Mouse (Mus musculus) midbrain, embryonic 11.5 days (tissue): Measurements from ENCODE around the gene Edem3. TPM values are rescaled to one million over a fixed set of nuclear protein-coding genes. Genes with fewer than 3 reads are reported as not detected.

ENCODE experiments used
- ATAC-seq: fragments of 200-750 bp; cut with Nextera tagmentation; 2 replicates; pipeline ENCODE4 v1.8.0; 2017; ENCODE audit warnings: moderate TSS enrichment, moderate library complexity; ENCODE audit not compliant: low FRiP score
- DNase-seq: peaks from one replicate; pipeline ENCODE4 v3.0.0; 2015; ENCODE audit warnings: low spot score; ENCODE audit errors: missing footprints
- H3K27ac ChIP-seq: fragments of 300-500 bp; sonication (generic); 2 replicates; pipeline ENCODE4 v1.5.1; 2014; ENCODE audit warnings: low read depth, low read length
- H3K27me3 ChIP-seq: fragments of 300-500 bp; sonication (generic); 2 replicates; pipeline ENCODE4 v1.6.1; 2014; ENCODE audit warnings: mild to moderate bottlenecking, low read length, moderate library complexity, mixed read lengths; ENCODE audit not compliant: control insufficient read depth, insufficient read depth
- H3K36me3 ChIP-seq: fragments of 300-500 bp; sonication (generic); 2 replicates; pipeline ENCODE4 v1.6.1; 2014; ENCODE audit warnings: mild to moderate bottlenecking, low read length, moderate library complexity, mixed read lengths; ENCODE audit not compliant: control insufficient read depth, insufficient read depth
- H3K4me1 ChIP-seq: fragments of 300-500 bp; sonication (generic); 2 replicates; pipeline ENCODE4 v1.6.1; 2014; ENCODE audit warnings: low read length; ENCODE audit not compliant: control insufficient read depth, insufficient read depth
- H3K4me2 ChIP-seq: fragments of 300-500 bp; sonication (generic); 2 replicates; pipeline ENCODE4 v1.6.1; 2014; ENCODE audit warnings: mild to moderate bottlenecking, moderate library complexity
- H3K4me3 ChIP-seq: fragments of 300-500 bp; sonication (generic); 2 replicates; pipeline ENCODE4 v1.5.1; 2014; ENCODE audit warnings: low read depth, low read length
- H3K9ac ChIP-seq: fragments of 300-500 bp; sonication (generic); 2 replicates; pipeline ENCODE4 v1.6.1; 2014; ENCODE audit warnings: low read length
- H3K9me3 ChIP-seq: fragments of 300-500 bp; sonication (generic); 2 replicates; pipeline ENCODE4 v1.6.1; 2016; ENCODE audit warnings: low read length; ENCODE audit not compliant: control insufficient read depth
- WGBS: fragments of 180-500 bp; shearing (Covaris S2); extraction: QIAGEN DNeasy Blood & Tissue Kit; methylation state at CpG from one replicate; pipeline ENCODE4 v1.1.7; 2014; 5-methylcytosine and 5-hydroxymethylcytosine counted together
- polyA plus RNA-seq: library from polyadenylated mRNA; unstranded; fragments of >200 nt; fragmentation: Nextera tagmentation; extraction: Ambion mirVana; gene quantifications from 2 replicates; pipeline ENCODE4 v1.2.1, GENCODE M21; 2014

The Edem3 gene
- 22.0 and 25.8 TPM in 2 replicates for polyA plus RNA-seq

- under 1% methylated on average over 64 of the region's 64 CpGs for WGBS
- DNase-seq (peak; percentile 99), ATAC-seq (peak; percentile 100)
- H3K4me3 ChIP-seq, result peak within 1 kb of the TSS; percentile 88
- no peaks in the 10 kb centered on the region for H3K27me3 ChIP-seq
- H3K9ac ChIP-seq, result peak within 1 kb of the TSS; percentile 80
- no peaks in the 10 kb centered on the region for H3K9me3 ChIP-seq
- no peaks in the 10 kb centered on the region for H3K36me3 ChIP-seq
- peaks cover 13% of the 10 kb centered on the region for H3K4me1 ChIP-seq
- peak within 1 kb of the TSS; percentile 92 for H3K4me2 ChIP-seq
- H3K27ac ChIP-seq, result peak within 1 kb of the TSS; percentile 65
These were observed at the start of gene Edem3 for GRCm38 (mm10) chr1:151754881-151755659. Edem3 (plus strand) TSS chr1:151755371.

GRCm38 (mm10) chr1:151705723-151706396 lies 49.3 kb upstream of the Edem3 start:
- no peak overlapping the region for H3K4me3 ChIP-seq
- no peak overlapping the region for H3K27ac ChIP-seq
- no peaks in the 10 kb centered on the region for H3K27me3 ChIP-seq
- 38% methylated on average over 11 of the region's 11 CpGs for WGBS
- DNase-seq, result peak; percentile 97
- no peak overlapping the region for H3K4me2 ChIP-seq
- no peaks in the 10 kb centered on the region for H3K4me1 ChIP-seq
- peak; percentile 83 for ATAC-seq
- no peak overlapping the region for H3K9ac ChIP-seq
- no peaks in the 10 kb centered on the region for H3K9me3 ChIP-seq
- no peaks in the 10 kb centered on the region for H3K36me3 ChIP-seq

GRCm38 (mm10) chr1:151706397-151706752 lies 48.8 kb upstream of the Edem3 start:
- no peak overlapping the region for H3K4me3 ChIP-seq
- DNase-seq (peak; percentile 76), ATAC-seq (peak; percentile 39; the same call in 1 of the 2 replicates)
- no peak overlapping the region for H3K4me2 ChIP-seq
- no peak overlapping the region for H3K9ac ChIP-seq
- H3K4me1 ChIP-seq, result no peaks in the 10 kb centered on the region
- no peaks in the 10 kb centered on the region for H3K27me3 ChIP-seq
- no peak overlapping the region for H3K27ac ChIP-seq
- WGBS, result 86% methylated on average over 3 of the region's 3 CpGs
- H3K36me3 ChIP-seq, result no peaks in the 10 kb centered on the region
- H3K9me3 ChIP-seq, result no peaks in the 10 kb centered on the region

GRCm38 (mm10) chr1:151708966-151709733 lies 46.0 kb upstream of the Edem3 start:
- H3K27me3 ChIP-seq, result no peaks in the 10 kb centered on the region
- peak; percentile 78 for DNase-seq

GRCm38 (mm10) chr1:151709734-151710022 lies 45.5 kb upstream of the Edem3 start:
- Histone ChIP-seq H3K9me3 (no peaks in the 10 kb centered on the region), H3K4me2 (no peak overlapping the region), H3K27ac (no peak overlapping the region), H3K36me3 (no peaks in the 10 kb centered on the region), H3K27me3 (no peaks in the 10 kb centered on the region), H3K9ac (no peak overlapping the region), H3K4me1 (no peaks in the 10 kb centered on the region), H3K4me3 (no peak overlapping the region)
- ATAC-seq (no peak), DNase-seq (peak; percentile 49)
- 76% methylated on average over 2 of the region's 2 CpGs for WGBS

More at GRCm38 (mm10) chr1:151708966-151709733, 46.0 kb upstream of the Edem3 start:
- H3K9ac ChIP-seq, result no peak overlapping the region
- H3K36me3 ChIP-seq, result no peaks in the 10 kb centered on the region
- no peaks in the 10 kb centered on the region for H3K4me1 ChIP-seq
- H3K4me2 ChIP-seq, result no peak overlapping the region
- H3K9me3 ChIP-seq, result no peaks in the 10 kb centered on the region
- no peak overlapping the region for H3K4me3 ChIP-seq
- 75% methylated on average over 13 of the region's 13 CpGs for WGBS
- H3K27ac ChIP-seq, result no peak overlapping the region
- ATAC-seq, result no peak

GRCm38 (mm10) chr1:151710424-151711055 lies 44.6 kb upstream of the Edem3 start:
- Histone ChIP-seq H3K27me3 (no peaks in the 10 kb centered on the region), H3K36me3 (no peaks in the 10 kb centered on the region), H3K9me3 (no peaks in the 10 kb centered on the region), H3K4me1 (no peaks in the 10 kb centered on the region), H3K4me2 (no peak overlapping the region), H3K9ac (no peak overlapping the region), H3K27ac (no peak overlapping the region), H3K4me3 (no peak overlapping the region)
- ATAC-seq, result no peak
- WGBS, result 83% methylated on average over 5 of the region's 5 CpGs
- DNase-seq, result peak; percentile 80

- DNase-seq, result peak; percentile 44
- H3K9ac ChIP-seq, result no peak overlapping the region
- WGBS, result 86% methylated on average over 7 of the region's 7 CpGs
- H3K36me3 ChIP-seq, result no peaks in the 10 kb centered on the region
- H3K9me3 ChIP-seq, result no peaks in the 10 kb centered on the region
- H3K27me3 ChIP-seq, result no peaks in the 10 kb centered on the region
- H3K27ac ChIP-seq, result no peak overlapping the region
- no peaks in the 10 kb centered on the region for H3K4me1 ChIP-seq
- H3K4me2 ChIP-seq, result no peak overlapping the region
- ATAC-seq, result no peak
- H3K4me3 ChIP-seq, result no peak overlapping the region
These were observed 44.1 kb upstream of the Edem3 start for GRCm38 (mm10) chr1:151711062-151711461.

- Histone ChIP-seq H3K27ac (no peak overlapping the region), H3K9ac (no peak overlapping the region), H3K4me1 (no peaks in the 10 kb centered on the region), H3K9me3 (no peaks in the 10 kb centered on the region), H3K4me2 (no peak overlapping the region), H3K36me3 (no peaks in the 10 kb centered on the region), H3K4me3 (no peak overlapping the region), H3K27me3 (no peaks in the 10 kb centered on the region)
- DNase-seq (peak; percentile 31), ATAC-seq (no peak)
- WGBS, result 38% methylated on average over 5 of the region's 5 CpGs
These were observed 42.5 kb upstream of the Edem3 start for GRCm38 (mm10) chr1:151712664-151713063.
